Mouse (Mus musculus) embryonic fibroblast, embryonic 13.5 days (primary cell): ENCODE results near the gene Relb.

Experiments
- CTCF ChIP-seq: IDR thresholded peaks from 2 replicates; pipeline ENCODE4 v1.5.1; 2011; ENCODE audit warnings: mild to moderate bottlenecking, control low read depth, low read length, moderate library complexity, borderline replicate concordance; ENCODE audit not compliant: insufficient read depth
- POLR2A ChIP-seq: IDR thresholded peaks from 2 replicates; pipeline ENCODE4 v1.6.1; 2011; ENCODE audit warnings: low read depth, mild to moderate bottlenecking, control low read depth, low read length, moderate library complexity

DNA sequence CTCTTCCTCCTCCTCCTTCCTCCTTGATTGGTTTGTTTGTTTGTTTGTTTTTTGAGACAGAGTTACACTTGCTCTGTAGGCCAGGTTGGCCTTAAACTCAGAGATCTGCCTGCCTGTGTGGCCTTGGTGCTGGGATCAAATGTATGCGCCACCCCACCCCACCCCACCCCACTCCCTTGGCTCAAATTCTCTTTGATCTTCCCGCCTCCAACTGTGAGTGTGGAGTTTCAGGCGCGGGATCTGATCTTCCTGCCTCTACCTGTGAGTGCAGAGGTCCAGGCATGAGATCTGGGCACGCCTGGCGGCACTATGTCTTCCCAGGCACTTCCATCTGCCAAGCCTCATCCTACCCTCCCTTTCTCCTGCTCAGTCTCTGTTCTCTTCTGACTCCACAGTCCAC is 7.0 kb downstream of the Relb start:
- TF ChIP-seq CTCF = no peak
- no peak for TF ChIP-seq POLR2A
